Comparison of ENCODE assay signal across 19 mouse cellular contexts in the genomic region with DNA sequence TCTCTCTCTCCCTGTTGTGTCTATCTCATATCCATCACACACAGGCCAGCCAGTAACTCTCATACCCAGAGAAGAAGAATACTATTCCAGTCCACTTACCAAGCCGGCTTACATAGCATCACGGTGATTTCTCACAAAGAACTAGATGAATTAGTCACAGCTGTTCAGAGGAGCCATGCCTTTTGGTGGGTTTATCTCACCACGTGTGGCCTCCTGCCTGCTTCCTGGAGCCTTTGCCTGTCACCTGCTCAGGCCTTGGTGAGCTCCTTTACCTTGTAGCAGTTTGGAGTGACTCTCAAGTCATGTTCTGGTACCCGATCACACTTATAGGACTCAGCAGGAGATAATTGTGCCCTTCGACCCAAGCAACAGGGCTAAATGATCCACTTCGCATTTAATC.
DNase-seq lines count a peak whose midpoint lies in the region; ATAC-seq lines count a peak whose summit lies in the region.
"Had no signal": no experiment of that assay in that cellular context is flagged by ENCODE, and none has a peak within 500 bp of the region (broad histone marks: within the 10 kb centered on the region; RNA-seq: fewer than 3 reads in every experiment).

No protein-coding gene starts in this region.

- H3K36me3 ChIP-seq in intestine, embryonic 14.5 days (ENCODE audit: control insufficient read depth, insufficient read depth, low read length): no peaks in the 10 kb centered on the region
- no peaks in the 10 kb centered on the region for H3K36me3 ChIP-seq in intestine, embryonic 15.5 days
- H3K36me3 ChIP-seq in embryonic facial prominence, embryonic 12.5 days: no peaks in the 10 kb centered on the region
- no peaks in the 10 kb centered on the region for H3K36me3 ChIP-seq in limb, embryonic 15.5 days
- H3K36me3 ChIP-seq: embryonic facial prominence, embryonic 15.5 days had no signal

- H3K4me1 ChIP-seq in intestine, embryonic 14.5 days (replicated peaks; ENCODE audit: control insufficient read depth, insufficient read depth, low read length): peaks cover 6% of the 10 kb centered on the region
- 0 out of 2 replicates have a peak, but pooled peaks cover 2% of the 10 kb centered on the region for H3K4me1 ChIP-seq in intestine, embryonic 15.5 days (replicated peaks)
- H3K4me1 ChIP-seq in embryonic facial prominence, embryonic 12.5 days: peaks cover 14% of the 10 kb centered on the region
- peaks cover 18% of the 10 kb centered on the region for H3K4me1 ChIP-seq in limb, embryonic 15.5 days
- H3K4me1 ChIP-seq: embryonic facial prominence, embryonic 15.5 days had no signal

- no peaks in the 10 kb centered on the region for H3K27me3 ChIP-seq in intestine, embryonic 14.5 days (replicated peaks; ENCODE audit: control insufficient read depth, insufficient read depth, low read length)
- no peaks in the 10 kb centered on the region for H3K27me3 ChIP-seq in intestine, embryonic 15.5 days (replicated peaks)
- H3K27me3 ChIP-seq in embryonic facial prominence, embryonic 12.5 days: no peaks in the 10 kb centered on the region
- H3K27me3 ChIP-seq in limb, embryonic 15.5 days: no peaks in the 10 kb centered on the region
- H3K27me3 ChIP-seq: embryonic facial prominence, embryonic 15.5 days had no signal

- H3K9ac ChIP-seq in intestine, embryonic 14.5 days (ENCODE audit: low read length): no peak overlapping the region
- no peak overlapping the region for H3K9ac ChIP-seq in intestine, embryonic 15.5 days
- no peak overlapping the region for H3K9ac ChIP-seq in embryonic facial prominence, embryonic 12.5 days
- H3K9ac ChIP-seq in limb, embryonic 15.5 days: no peak overlapping the region
- H3K9ac ChIP-seq: embryonic facial prominence, embryonic 15.5 days had no signal

- H3K9me3 ChIP-seq in intestine, embryonic 14.5 days (ENCODE audit: control insufficient read depth, low read length): no peaks in the 10 kb centered on the region
- no peaks in the 10 kb centered on the region for H3K9me3 ChIP-seq in intestine, embryonic 15.5 days
- H3K9me3 ChIP-seq in embryonic facial prominence, embryonic 12.5 days: no peaks in the 10 kb centered on the region
- no peaks in the 10 kb centered on the region for H3K9me3 ChIP-seq in limb, embryonic 15.5 days
- H3K9me3 ChIP-seq: embryonic facial prominence, embryonic 15.5 days had no signal

- no peak for ATAC-seq in intestine, embryonic 14.5 days (replicated peaks; ENCODE audit: low FRiP score, low TSS enrichment, low read depth)
- ATAC-seq in intestine, embryonic 15.5 days: no peak
- ATAC-seq in embryonic facial prominence, embryonic 12.5 days (ENCODE audit: insufficient number of reproducible peaks, insufficient read depth, low FRiP score, low TSS enrichment): no peak
- ATAC-seq in limb, embryonic 15.5 days (ENCODE audit: insufficient number of reproducible peaks, low FRiP score, low TSS enrichment, low read depth): no peak
- ATAC-seq in frontal cortex, adult (ENCODE audit: low TSS enrichment): no peak
- ATAC-seq: intestine, embryonic 16.5 days had no signal

- no peak overlapping the region for H3K4me3 ChIP-seq in intestine, embryonic 14.5 days (ENCODE audit: low read depth, low read length)
- H3K4me3 ChIP-seq in intestine, embryonic 15.5 days (replicated peaks): no peak overlapping the region
- no peak overlapping the region for H3K4me3 ChIP-seq in embryonic facial prominence, embryonic 12.5 days
- H3K4me3 ChIP-seq in limb, embryonic 15.5 days: no peak overlapping the region
- H3K4me3 ChIP-seq: embryonic facial prominence, embryonic 15.5 days had no signal

- no peak overlapping the region for H3K27ac ChIP-seq in intestine, embryonic 14.5 days (ENCODE audit: low read depth)
- no peak overlapping the region for H3K27ac ChIP-seq in intestine, embryonic 15.5 days
- peak overlapping the region; percentile 63; the same call in 1 of the 2 replicates for H3K27ac ChIP-seq in embryonic facial prominence, embryonic 12.5 days
- peak overlapping the region; percentile 7; the same call in 1 of the 2 replicates for H3K27ac ChIP-seq in limb, embryonic 15.5 days
- H3K27ac ChIP-seq: embryonic facial prominence, embryonic 15.5 days had no signal

- DNase-seq in intestine, embryonic 14.5 days (ENCODE audit: low spot score): peak; percentile 46
- peak; percentile 34 to 50 for DNase-seq in thymus, postnatal 36 days
- no peak for DNase-seq in spleen, postnatal 10 days (ENCODE audit: low spot score in 2 of 2)
- DNase-seq: adrenal gland, postnatal 14 days; cerebellum, adult 11 months; gastrocnemius, postnatal 10 days; heart, adult 18-20 months; heart, postnatal 4 days; kidney, postnatal 36 days; liver; lung, postnatal 10 days; midbrain, embryonic 14.5 days; right cerebral cortex, postnatal 4 days had no signal

- WGBS in intestine, embryonic 14.5 days: 59% methylated on average over 6 of the region's 6 CpGs
- 69% methylated on average over 6 of the region's 6 CpGs for WGBS in intestine, embryonic 15.5 days
- 28% methylated on average over 6 of the region's 6 CpGs for WGBS in embryonic facial prominence, embryonic 12.5 days
- 33% methylated on average over 6 of the region's 6 CpGs for WGBS in limb, embryonic 15.5 days

- H3K4me2 ChIP-seq in intestine, embryonic 14.5 days (ENCODE audit: low read length): no peak overlapping the region
- no peak overlapping the region for H3K4me2 ChIP-seq in intestine, embryonic 15.5 days (replicated peaks)
- H3K4me2 ChIP-seq in embryonic facial prominence, embryonic 12.5 days (replicated peaks): no peak overlapping the region
- H3K4me2 ChIP-seq in limb, embryonic 15.5 days: no peak overlapping the region
- H3K4me2 ChIP-seq: embryonic facial prominence, embryonic 15.5 days had no signal

Comparison
In these comparisons a context has a peak if more than half of its experiments do, and no peak if none do; other contexts are left out.
1. DNase-seq: peak in intestine, embryonic 14.5 days (single experiment) and thymus, postnatal 36 days (2 of 2); none in spleen, postnatal 10 days (0 of 2).
2. H3K27ac ChIP-seq: peak in embryonic facial prominence, embryonic 12.5 days (single experiment) and limb, embryonic 15.5 days (single experiment); none in intestine, embryonic 14.5 days (single experiment) and intestine, embryonic 15.5 days (single experiment).